Mouse (Mus musculus): ENCODE data around the gene Cacnb1.

DNA sequence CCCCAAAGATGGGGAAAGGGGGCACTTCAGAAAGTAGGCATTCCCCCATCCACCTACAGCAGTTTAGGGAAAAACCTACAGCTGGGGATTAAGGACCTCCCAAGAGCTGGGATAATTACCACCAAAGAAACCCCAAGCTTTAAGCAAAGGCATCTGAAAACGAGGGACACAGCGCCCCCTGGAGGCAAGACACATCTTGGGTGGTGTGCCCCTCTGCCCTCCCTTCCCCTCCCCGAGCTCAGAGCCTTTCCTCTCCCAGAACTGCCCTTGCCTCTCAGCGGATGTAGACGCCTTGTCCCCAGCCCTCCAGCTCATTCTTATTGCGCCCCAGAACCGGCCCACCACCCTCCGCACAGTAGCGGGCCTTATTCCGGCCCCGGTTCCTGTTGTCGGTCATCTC lies 20.2 kb downstream of the Cacnb1 start:
- peak; percentile 65 for TF ChIP-seq CTCF (IDR thresholded peaks at IDR 0.05; ENCODE audit: control insufficient read depth, insufficient read depth, insufficient read length)
- no peak for TF ChIP-seq CEBPB (IDR thresholded peaks at IDR 0.05; ENCODE audit: low read depth)
